Mouse (Mus musculus): ENCODE measurements around the gene Rnaseh2c.

DNA sequence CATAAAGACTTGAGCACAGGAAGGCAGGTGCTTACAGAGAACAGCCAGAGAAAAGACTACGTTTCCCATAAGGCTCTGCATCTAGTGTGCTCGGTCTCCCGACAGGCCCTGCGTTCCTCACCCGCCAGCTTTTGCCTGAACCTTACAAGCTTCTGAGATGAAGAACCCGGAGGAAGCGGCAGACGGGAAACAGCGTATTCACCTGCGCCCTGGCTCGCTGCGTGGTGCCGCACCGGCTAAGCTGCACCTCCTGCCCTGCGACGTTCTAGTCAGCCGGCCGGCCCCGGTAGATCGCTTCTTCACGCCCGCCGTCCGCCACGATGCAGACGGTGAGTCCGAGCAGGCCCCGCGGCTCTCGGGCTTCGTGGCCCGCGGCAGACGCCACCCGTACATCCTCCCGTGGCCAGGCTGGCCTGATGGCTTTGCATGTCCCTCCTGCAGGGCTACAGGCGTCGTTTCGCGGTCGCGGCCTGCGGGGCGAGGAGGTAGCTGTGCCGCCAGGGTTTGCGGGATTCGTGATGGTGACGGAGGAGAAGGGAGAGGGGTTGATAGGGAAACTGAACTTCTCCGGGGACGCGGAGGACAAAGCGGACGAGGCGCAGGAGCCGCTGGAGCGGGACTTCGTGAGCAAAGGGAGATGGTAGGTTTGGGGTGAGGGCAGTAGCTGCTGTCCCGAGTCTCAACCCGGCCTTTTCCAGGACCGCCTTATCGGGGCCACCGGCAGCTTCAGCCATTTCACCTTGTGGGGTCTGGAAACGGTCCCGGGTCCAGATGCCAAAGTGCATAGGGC is at the start of gene Rnaseh2c:
- TF ChIP-seq GATA1 (IDR thresholded peaks at IDR 0.05; ENCODE audit: low read length) = no peak
- no peak for TF ChIP-seq TAL1 (IDR thresholded peaks at IDR 0.05; ENCODE audit: low read length)
